Mouse (Mus musculus) gastrocnemius, adult 18-20 months (tissue): ENCODE measurements around the gene Banp. TPM values are rescaled to one million over a fixed set of nuclear protein-coding genes. Genes with fewer than 3 reads are reported as not detected.

Experiments
- DNase-seq: peaks from one replicate; pipeline ENCODE4 v3.0.0; 2021; ENCODE audit warnings: low spot score
- total RNA-seq, 2 experiments: library from RNA; stranded (reverse); gene quantifications; 2 replicates each; pipeline ENCODE4 v1.2.3; 2021

Banp gene
- total RNA-seq, 2 experiments from 2014 or later: 8.4 TPM

GRCm38 (mm10) chr8:121978670-121979069, 29.1 kb downstream of the Banp start:
- DNase-seq: peak; percentile 71

- DNase-seq: no peak
These were observed 31.4 kb downstream of the Banp start for GRCm38 (mm10) chr8:121980792-121981519.

DNA sequence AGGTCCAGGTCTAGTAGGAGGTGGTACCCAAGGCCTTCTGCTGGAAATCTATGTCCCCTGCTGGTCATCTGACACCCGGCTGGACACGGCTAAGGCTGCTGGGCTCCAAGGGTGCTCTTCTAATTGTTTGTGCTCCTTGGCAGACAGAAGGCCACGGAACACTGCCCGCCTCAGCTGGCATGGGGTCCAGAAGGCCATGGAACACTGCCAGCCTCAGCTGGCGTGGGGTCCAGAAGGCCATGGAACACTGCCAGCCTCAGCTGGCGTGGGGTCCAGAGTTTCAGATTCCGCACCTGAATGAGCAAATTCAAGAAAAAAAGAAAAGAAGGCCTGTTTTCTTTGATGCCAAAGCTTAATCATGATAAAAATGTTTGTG, 32.0 kb downstream of the Banp start:
- no peak for DNase-seq

GRCm38 (mm10) chr8:121985673-121986072, 36.1 kb downstream of the Banp start:
- DNase-seq: no peak

DNA sequence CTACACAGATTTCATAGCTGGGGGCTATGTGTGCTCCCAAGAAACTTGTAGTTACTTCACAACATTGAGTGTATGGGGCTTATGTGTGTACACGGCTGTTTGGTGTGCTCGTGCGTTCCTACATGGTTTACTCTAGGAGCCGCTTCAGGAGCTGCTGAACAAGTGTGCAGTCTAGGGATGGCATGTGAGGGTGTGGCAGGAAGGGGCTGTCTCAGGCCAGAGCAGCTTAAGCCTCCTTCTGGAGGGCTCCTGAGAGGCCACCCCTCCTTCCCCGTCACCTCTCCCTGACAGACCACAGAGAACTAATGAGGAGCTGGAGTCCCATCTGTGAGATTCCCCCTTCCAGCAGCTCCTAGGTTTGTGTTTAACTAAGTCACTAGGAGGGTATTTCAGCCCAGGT, 38.3 kb downstream of the Banp start:
- no peak for DNase-seq

GRCm38 (mm10) chr8:121990506-121991255, 41.1 kb downstream of the Banp start:
- no peak for DNase-seq

DNA sequence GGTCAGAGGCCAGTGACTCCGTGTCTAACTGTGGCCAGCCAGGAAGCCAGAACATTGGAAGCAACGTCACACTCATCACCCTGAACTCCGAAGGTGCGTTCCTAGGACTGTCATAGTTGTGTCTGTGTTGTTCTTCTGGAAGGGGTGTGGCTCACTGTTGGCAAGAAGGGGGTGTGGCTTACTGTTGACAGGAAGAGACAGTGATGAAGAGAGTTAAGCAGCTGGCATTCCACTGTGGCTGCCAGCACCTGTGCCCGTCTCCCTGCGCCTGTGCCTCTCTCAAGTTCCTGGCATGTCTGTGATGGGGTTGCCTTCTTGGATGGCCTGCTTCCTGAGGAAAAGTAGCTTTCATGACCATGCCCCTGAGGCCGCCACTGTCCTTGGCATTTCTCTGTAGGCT, 42.1 kb downstream of the Banp start:
- peak; percentile 51 for DNase-seq

- no peak for DNase-seq
These were observed 43.4 kb downstream of the Banp start for GRCm38 (mm10) chr8:121992911-121993310.

GRCm38 (mm10) chr8:121995112-121995511, 45.6 kb downstream of the Banp start:
- no peak for DNase-seq

DNA sequence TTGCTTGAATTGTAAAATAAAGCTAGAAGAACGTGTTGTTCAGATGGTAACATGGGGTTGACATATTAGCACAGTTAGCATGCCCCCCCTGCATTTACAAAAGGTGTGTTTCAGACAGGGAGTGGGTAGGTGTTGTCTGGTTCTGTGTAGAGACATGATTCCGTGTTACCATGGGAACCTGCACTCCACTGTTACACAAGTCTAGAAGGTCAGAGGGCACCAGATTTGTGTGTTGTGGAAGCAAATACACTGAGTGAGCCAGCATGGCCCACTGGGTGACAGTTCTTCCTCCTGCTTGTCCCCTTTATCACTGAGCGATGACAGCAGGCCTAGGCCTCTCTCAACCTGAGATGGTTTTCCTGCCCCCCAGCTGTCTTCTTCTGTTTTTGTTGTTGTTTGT, 46.3 kb downstream of the Banp start:
- no peak for DNase-seq

- no peak for DNase-seq
These were observed 49.1 kb downstream of the Banp start for GRCm38 (mm10) chr8:121998631-121999030.

DNA sequence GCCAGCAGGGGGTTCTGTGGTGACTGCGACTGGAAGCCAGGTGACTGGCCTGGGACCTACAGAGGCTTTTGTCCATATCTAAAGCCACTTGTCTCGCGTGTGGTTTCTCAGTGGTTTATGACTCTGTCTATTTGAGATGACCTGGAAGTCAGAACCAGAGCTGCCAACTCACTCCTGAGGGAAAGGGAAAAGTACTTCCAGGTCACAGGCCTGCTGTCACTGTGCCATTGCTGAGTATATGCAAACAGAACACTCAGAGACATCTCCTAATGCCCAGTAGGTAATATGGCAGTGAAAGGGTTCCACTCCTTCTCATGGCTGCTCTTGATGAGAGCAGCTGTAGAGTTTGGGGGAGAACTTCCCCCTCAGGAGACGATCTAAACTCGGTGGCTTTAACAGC, 49.7 kb downstream of the Banp start:
- DNase-seq: no peak

DNA sequence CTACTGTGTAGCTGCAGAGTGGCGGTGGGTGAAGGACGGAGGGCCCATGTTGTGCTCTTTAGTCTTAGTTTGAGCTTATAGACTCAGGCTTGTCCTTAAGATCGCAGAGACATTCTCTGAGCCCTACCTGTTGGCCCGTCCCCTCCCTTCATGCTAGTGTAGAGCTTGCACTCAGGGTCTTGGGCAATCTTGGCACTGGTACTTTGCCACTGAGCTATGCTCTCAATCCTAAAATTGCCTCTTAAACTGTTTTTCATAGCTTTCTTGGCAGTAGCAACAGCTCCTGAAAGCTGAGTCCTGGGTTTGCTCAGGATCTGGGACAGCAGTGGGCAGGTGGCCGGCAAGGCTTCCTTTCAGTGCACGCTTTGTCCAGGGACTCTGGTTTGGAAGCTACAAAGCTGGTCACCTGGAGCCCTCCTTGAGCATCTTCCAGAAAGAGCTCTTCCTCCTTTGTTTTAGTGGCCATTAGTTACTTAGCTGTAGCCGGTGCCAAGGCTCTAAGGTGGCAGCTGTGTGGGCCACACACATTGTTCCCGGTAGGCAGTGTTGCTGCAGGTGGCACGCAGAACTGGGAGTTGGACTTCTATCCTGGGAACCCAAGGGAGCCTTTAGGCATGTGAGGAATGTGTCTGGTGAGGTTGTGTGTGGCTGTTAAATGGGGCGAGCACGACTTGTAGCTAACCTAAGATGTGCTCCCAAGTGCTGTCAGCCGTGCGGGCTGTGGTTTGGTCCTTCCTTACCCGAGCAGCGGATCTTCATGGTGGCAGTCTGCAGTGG, 52.0 kb downstream of the Banp start:
- DNase-seq: no peak

DNA sequence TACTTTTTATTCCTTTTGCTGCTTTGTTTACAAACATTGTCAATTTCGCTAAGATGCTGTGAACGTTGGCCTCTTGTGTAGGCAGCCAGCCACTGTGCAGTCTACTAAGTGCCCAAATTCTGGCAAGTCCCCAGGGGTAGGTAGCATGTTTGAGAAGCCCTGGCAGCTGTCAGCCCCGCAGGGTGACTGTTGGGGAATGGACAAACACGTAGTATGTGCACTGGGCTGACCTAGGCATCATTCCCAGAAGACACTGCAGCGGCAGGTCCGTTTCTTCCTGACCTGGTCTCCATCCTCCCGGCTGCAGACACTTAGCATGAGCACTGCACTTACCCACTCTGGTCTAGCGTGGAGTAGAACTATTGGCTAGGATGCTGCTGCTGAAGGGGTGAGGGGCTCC, 54.1 kb downstream of the Banp start:
- peak; percentile 42 for DNase-seq

DNA sequence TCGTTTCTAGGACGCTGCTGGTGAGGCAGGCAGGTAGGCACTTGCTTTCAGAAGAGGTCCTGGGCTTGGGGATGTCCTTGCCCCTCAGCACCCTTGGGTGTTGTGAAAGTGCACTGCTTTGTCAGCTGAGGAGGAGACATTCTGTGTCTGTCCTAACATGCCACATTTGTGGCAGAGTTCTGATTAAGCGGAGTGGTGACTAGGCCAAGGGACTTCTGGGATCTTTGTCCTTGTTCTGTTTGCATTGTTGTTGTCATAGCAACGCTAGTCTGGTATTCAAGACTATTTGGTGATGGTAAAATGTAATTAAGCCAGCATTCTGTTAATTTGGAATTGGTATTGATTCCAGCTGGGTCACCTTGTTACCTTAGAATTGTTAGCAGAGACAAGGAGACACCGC, 54.6 kb downstream of the Banp start:
- DNase-seq: no peak

GRCm38 (mm10) chr8:122005422-122006204, 56.1 kb downstream of the Banp start:
- DNase-seq: no peak

GRCm38 (mm10) chr8:122006688-122007484, 57.3 kb downstream of the Banp start:
- no peak for DNase-seq

GRCm38 (mm10) chr8:122008395-122008794, 58.8 kb downstream of the Banp start:
- no peak for DNase-seq

DNA sequence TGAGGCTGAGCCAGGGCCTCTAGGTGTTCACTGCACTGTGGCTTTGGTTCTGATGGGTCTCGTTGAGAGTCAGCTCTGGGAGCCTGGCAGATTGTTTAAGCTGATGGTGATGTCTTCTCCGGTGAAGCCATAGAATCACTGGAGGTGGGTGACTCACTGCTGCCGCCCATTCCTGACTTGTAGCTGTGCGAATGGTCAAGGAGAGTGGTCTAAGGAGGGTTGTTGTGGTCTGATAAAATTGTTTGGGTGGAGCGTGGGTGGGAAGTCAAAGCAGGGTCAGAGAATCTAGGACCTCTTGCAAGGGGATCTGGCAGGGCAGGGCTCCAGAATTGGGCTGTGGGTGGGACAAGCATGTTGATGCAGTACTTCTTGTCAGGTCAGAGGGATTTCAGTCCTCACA, 61.1 kb downstream of the Banp start:
- DNase-seq: no peak

GRCm38 (mm10) chr8:122011066-122011588, 61.6 kb downstream of the Banp start:
- DNase-seq: no peak
